In the genomic region with DNA sequence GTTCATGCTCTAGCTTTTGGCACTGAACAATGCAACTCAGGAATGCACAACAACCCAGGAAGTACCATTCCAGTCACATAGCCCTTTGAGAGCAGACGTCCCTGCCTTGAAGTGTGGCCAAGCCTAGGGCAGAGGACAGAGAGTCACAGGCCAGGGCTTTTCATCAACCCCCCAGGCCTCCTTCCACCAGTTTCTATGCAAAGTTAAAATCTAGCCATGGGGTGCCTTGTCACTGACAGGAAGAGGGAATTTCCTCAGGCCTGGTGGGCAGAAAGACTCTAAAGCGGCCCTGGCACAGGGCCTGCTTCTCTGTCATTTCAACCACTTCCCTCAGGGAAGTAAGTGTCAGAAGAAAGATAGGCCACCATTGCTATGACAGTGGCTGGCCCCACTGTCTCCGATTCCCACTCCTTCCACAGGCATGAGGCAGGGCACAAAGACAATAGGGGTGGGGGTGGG, we compare ENCODE assay signal across 10 mouse cellular contexts. TPM values are rescaled to one million over a fixed set of nuclear protein-coding genes. Genes with fewer than 3 reads are reported as not detected.
A peak's percentile ranks its signal among the peaks of the same experiment; 100 is the strongest.
DNase-seq lines count a peak whose midpoint lies in the region; ATAC-seq lines count a peak whose summit lies in the region.
"Had no signal": no experiment of that assay in that cellular context is flagged by ENCODE, and none has a peak within 500 bp of the region (broad histone marks: within the 10 kb centered on the region; RNA-seq: fewer than 3 reads in every experiment).

No protein-coding gene starts in this region.

- peak; percentile 71 for DNase-seq in heart, adult 11 months
- DNase-seq in heart, adult 18-20 months: no peak
- no peak for DNase-seq in liver, embryonic 11.5 days (ENCODE audit: low spot score)
- DNase-seq in kidney, postnatal 14 days: peak; percentile 72
- no peak for DNase-seq in testis, postnatal 10 days (ENCODE audit: low spot score)
- DNase-seq in gastrocnemius, postnatal 25 days: no peak
- DNase-seq: thymus, postnatal 36 days had no signal

- no peak overlapping the region for H3K4me3 ChIP-seq in liver, embryonic 16.5 days (ENCODE audit: low read depth, low read length)
- H3K4me3 ChIP-seq in liver, embryonic 11.5 days (ENCODE audit: low read depth, low read length): no peak overlapping the region

- peak; percentile 41; the same call in 1 of the 2 replicates for ATAC-seq in liver, embryonic 16.5 days (ENCODE audit: low read depth)
- no peak for ATAC-seq in liver, embryonic 11.5 days (replicated peaks; ENCODE audit: low FRiP score)
- ATAC-seq in common myeloid progenitor, adult 5-6 weeks (replicated peaks; ENCODE audit: low read depth, poor library complexity, severe bottlenecking): peak; percentile 59
- ATAC-seq: forebrain, embryonic 16.5 days had no signal

- H3K9me3 ChIP-seq in liver, embryonic 16.5 days (replicated peaks; ENCODE audit: control insufficient read depth, low read length): no peaks in the 10 kb centered on the region
- H3K9me3 ChIP-seq in liver, embryonic 11.5 days (ENCODE audit: control insufficient read depth, low read length): no peaks in the 10 kb centered on the region

- no peak overlapping the region for H3K27ac ChIP-seq in liver, embryonic 16.5 days (ENCODE audit: low read length)
- H3K27ac ChIP-seq in liver, embryonic 11.5 days (ENCODE audit: low read depth, low read length): no peak overlapping the region

- WGBS in liver, embryonic 16.5 days (ENCODE audit: insufficient replicate concordance): 63% methylated on average over 3 of the region's 3 CpGs
- 78% methylated on average over 3 of the region's 3 CpGs for WGBS in liver, embryonic 11.5 days

- no peak overlapping the region for H3K4me2 ChIP-seq in liver, embryonic 16.5 days (ENCODE audit: low read depth, low read length)
- no peak overlapping the region for H3K4me2 ChIP-seq in liver, embryonic 11.5 days

- H3K27me3 ChIP-seq in liver, embryonic 16.5 days (ENCODE audit: control insufficient read depth, insufficient read depth, low read depth, low read length): no peaks in the 10 kb centered on the region
- no peaks in the 10 kb centered on the region for H3K27me3 ChIP-seq in liver, embryonic 11.5 days (replicated peaks; ENCODE audit: control insufficient read depth, insufficient read depth, low read length)

- peaks cover 7% of the 10 kb centered on the region for H3K36me3 ChIP-seq in liver, embryonic 16.5 days (ENCODE audit: control insufficient read depth, insufficient read depth)
- peaks cover 18% of the 10 kb centered on the region; the same call in 1 of the 2 replicates for H3K36me3 ChIP-seq in liver, embryonic 11.5 days (ENCODE audit: control insufficient read depth, insufficient read depth, low read length)

- no peak overlapping the region for H3K9ac ChIP-seq in liver, embryonic 16.5 days (ENCODE audit: low read depth, low read length)
- no peak overlapping the region for H3K9ac ChIP-seq in liver, embryonic 11.5 days (ENCODE audit: low read depth, low read length)

- no peaks in the 10 kb centered on the region for H3K4me1 ChIP-seq in liver, embryonic 16.5 days (ENCODE audit: control insufficient read depth, low read depth, low read length)
- H3K4me1 ChIP-seq in liver, embryonic 11.5 days (replicated peaks; ENCODE audit: control insufficient read depth, insufficient read depth, low read length): no peaks in the 10 kb centered on the region

RNA-seq across cellular contexts. Expression of a gene that starts 34.4 kb away (rescaled TPM):
- total RNA-seq in heart, adult 18-20 months (2021): 10 to 100 TPM; 27.4 to 31.8 TPM
- polyA plus RNA-seq in liver, embryonic 16.5 days (2015; fragmentation: Nextera tagmentation; extraction: Ambion mirVana): 19.6 and 20.0 TPM in 2 replicates
- polyA plus RNA-seq in liver, embryonic 11.5 days (2014; fragmentation: Nextera tagmentation; extraction: Ambion mirVana): 36.0 and 36.9 TPM in 2 replicates
- 20.5 and 22.8 TPM in 2 replicates for total RNA-seq in common myeloid progenitor, adult 5-6 weeks (2017)
- total RNA-seq in gastrocnemius, postnatal 25 days (2021): 10 to 100 TPM; 22.2 to 28.3 TPM

Comparison
In these comparisons a context has a peak if more than half of its experiments do, and no peak if none do; other contexts are left out.
1. DNase-seq: peak in heart, adult 11 months (single experiment) and kidney, postnatal 14 days (single experiment); none in heart, adult 18-20 months (0 of 2), liver, embryonic 11.5 days (single experiment), testis, postnatal 10 days (single experiment) and gastrocnemius, postnatal 25 days (single experiment).